Mouse (Mus musculus) heart, adult 11 months (tissue): ENCODE data around the gene Vmn1r29.
"Not testable (repeated sequence)": the region's sequence is repeated elsewhere in the genome, so short reads cannot be mapped to it uniquely, and the experiment has no call there.

ENCODE experiments used
- DNase-seq: peaks from one replicate; pipeline ENCODE4 v3.0.0; 2022

Gene Vmn1r29

GRCm38 (mm10) chr6:58301249-58301648 is at the start of gene Vmn1r29:
Vmn1r29 (plus strand) TSS chr6:58301549.
- DNase-seq = no peak

GRCm38 (mm10) chr6:58261737-58262136 is 39.6 kb upstream of the Vmn1r29 start, which contains the start of gene Vmn1r28:
Vmn1r28 (plus strand) TSS chr6:58262037.
- no peak for DNase-seq

- DNase-seq = not testable (repeated sequence)
These were observed 21.7 kb upstream of the Vmn1r29 start for GRCm38 (mm10) chr6:58279661-58280060.

- DNase-seq = no peak
These were observed 9.1 kb upstream of the Vmn1r29 start for GRCm38 (mm10) chr6:58292201-58292600.

- not testable (repeated sequence) for DNase-seq
These were observed 2.8 kb upstream of the Vmn1r29 start for GRCm38 (mm10) chr6:58298511-58298910.

GRCm38 (mm10) chr6:58330686-58331085 is 29.3 kb downstream of the Vmn1r29 start:
- not testable (repeated sequence) for DNase-seq
